Mouse (Mus musculus) testis, postnatal 10 days (tissue): Measurements from ENCODE around the gene Sp8.

Experiments
- DNase-seq: peaks from one replicate; pipeline ENCODE4 v3.0.0; 2021; ENCODE audit warnings: low spot score

Sp8 gene

DNA sequence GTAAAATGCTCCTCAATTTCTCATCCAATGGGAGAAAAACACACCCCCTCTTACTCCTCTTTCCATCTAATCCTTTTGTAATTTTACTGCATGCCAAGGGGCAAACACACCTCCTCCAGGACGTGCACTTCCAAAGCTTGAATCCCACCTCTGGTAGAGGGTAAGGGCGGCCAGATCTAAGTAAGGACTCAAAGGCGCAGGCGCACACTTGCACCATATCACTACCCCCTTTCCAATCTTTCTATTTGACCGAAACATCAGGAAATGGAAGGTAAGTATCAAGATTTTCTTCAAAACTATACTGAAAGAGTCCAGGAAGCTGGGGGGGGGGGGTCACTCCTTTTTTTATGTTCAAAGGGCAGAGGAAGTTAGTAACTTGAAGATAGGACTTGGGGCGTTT is at the start of gene Sp8:
TSS of gene Sp8 (plus strand) at position 109 of the 400 bp plus-strand sequence.
- DNase-seq: no peak

DNA sequence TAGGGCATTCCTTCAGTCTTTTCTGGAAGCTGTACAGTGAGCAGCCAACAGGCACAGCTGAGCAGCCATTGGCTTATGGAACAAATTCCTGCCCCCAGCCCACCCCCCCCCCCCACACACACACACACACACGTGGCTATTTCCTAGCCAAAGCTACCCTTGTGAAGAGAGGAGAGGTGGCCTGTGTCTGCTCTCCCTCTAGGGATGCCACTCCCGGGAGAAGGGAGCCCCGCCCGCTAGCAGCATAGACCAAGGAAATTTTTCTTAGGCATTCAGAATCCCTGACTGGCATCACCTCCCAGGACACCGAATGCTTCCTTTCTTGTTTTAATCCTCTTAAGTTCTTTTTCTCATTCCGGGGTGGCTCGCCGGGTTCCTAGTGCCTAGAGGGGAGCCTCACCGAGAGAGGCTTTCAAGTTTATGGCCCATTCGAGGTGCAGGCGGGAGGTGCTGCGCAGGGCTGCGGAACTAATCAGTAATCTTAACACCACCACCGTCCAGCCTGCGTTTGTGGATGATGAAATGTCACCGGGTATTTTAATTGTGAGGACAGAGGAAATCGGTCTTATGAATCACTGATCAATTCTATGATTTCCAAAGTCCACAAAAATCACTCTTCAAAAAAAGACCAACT is 34.7 kb upstream of the Sp8 start:
- DNase-seq: no peak

DNA sequence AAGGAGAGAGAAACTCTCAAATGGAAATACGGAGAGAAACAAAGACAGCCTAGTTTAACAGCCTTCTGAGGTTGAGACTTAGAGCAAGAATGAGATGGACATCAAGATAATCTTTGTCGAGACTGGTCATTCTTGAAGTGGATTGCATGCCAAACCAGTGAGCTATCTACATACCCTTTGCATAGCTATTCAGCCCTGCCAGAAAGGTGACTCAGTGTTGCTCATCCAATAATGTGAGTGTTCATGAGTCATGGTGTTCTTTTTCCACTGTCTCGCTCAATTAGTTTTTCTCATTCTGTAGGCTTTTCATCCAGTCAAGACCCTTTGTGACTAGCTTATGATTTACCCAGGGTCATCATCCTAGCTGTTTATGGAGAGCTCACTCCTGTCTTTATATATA is 31.6 kb upstream of the Sp8 start:
- DNase-seq: no peak

DNA sequence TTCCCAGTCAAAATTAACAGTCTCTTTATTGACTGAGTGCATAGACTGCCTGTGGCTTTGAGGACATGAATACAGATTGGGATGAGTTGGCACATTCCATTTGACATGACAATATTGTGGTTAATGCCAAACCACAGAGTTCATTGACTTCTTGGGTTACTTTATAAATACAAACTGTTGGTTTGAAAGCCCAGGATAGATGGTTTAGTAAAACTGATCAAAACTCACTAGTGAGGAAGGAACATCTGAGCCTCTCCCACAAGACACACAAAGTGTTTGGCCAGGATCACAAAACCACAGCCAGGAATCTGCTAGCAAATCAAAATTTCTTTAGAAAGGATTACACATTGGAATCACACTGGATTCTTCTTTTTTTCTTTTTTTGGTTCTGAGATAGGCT is 30.0 kb upstream of the Sp8 start:
- DNase-seq: no peak

DNA sequence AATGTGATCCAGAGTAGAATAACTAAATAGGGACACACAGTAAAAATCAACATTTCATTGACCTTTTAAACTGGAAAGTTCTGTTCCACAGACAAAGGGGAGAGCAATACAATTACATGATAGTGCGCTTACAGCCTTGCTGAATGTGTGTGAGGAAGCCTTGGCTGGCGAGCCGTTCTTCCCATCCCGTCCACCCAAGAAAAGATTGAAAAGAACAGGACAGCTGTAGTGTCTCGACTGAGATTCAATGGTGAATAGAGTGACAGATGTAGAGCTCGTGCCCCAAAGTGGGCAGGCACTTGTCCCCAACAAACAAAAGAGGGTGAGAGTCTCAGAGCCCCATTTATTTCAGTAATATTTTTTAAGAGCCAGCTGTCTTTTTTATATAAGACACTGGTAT is 16.2 kb upstream of the Sp8 start:
- no peak for DNase-seq

DNA sequence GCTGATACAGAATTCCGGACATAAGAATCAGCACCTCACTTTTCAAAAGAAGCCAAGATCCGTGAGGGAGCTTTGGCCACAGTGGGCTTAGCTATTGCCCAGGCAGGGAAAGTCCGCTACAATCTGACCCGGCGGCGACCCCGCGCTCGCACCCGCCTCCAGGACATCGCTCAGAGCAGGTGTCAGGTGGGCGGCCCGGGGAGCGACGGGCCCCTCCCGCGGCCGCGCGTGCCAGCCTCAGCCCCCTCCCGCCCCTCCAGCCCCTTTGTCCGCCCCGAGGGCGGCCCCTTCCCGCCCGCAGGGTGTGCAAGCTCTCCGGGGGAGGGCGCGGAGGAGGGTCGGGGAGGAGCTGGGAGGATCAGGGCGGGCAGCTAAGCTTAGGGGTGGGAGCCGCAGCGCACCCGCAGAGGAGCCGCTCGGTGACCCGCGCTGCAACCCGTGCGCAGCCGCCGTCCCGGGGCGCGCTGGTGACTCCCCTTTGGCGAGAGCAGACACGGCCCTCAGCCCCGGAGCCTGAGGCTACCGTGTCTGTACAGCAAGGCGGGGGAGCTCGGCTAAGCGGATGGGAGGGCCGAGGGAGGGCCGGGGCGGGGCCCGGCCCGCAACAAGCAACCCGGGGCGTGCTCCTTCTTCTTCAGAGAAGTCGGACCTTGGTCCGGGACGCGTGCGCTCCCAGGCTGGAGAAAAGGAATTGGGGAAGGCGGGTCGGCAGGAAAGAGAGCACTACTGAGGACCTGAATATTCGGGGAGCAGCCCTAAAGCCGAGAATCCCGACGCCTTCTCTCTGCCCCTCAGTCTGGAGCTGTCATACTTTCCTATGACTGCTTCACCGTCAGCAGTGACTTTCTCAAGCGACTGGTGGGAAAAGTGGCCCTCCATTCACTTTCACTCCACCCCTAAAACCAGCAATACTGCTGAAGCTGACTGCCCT is 9.5 kb upstream of the Sp8 start:
- peak; percentile 53 for DNase-seq

DNA sequence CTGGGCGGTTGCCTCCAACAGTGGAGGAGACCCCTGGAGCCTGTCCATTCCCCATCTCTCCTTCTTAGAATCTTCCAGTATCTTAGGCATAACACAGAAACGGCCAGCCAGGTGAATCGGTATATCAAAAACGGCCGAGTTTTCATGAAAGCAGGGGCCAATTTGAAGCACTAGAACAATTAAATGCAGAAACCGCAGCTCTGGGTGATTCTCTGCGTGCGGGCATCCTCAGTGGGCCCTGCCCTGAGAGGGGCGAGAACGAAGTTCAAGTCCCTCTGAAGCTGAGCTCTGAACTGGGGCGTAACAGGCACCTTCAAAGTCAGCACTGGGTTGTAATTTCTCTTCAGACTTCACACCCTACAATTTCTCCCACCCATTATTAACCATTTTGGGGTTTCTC is 8.8 kb upstream of the Sp8 start:
- no peak for DNase-seq

DNA sequence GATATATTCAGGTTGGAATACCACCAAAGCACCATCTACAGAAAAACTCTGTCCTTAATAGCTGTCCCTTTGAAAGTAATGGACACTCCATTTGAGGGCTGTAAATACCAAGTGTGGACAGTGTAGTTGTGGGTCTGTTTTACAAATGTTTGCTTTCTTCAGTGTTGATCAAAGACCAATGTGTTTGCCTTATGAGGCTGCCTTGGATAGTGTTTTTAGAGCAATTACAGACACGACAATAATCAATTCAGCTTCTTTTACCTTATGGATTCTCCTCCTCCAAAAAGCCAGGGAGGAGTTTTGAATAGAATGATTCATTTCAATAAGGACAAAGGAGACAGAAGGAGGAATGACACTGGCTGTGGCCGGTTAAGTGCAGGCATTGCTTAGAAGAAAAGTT is 7.9 kb upstream of the Sp8 start:
- DNase-seq: no peak

DNA sequence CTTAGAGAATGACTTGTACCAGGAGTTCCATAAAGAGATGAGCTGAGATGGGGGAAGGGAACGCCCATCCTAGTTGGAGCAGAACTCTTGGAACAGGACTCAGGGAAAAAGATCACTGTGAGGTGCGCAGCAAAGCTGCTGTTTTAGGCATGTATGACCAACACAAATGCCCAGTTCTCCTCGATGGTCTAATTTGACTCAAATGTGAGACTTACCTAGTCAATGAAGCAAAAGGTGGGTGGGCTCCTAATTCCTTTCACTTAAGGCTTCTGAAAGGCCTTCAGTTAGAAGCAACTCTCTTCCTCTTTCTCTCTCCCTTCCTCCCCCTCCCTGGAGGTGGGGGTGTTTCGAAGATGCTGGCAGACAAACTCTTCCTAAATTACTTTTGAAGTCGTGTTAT is 6.7 kb upstream of the Sp8 start:
- no peak for DNase-seq

DNA sequence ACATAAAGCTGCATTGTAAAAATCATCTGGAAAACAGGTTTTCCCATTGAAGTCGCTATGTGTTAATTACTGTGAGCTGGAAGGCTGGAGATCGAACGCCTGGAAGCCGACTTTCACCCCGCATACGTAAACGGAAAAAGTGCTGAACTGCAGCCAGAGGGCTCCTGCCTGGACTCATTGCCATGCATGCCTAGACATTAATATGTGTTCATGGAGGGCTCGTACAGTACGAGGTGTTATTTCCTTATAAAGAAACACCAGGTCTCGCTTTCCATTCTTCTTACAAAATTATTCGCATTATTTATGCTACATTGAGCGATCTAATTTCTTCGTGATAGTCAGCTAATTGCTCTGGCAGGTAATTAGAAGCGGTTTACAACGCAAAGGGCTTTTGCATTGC is 5.8 kb upstream of the Sp8 start:
- DNase-seq: no peak

DNA sequence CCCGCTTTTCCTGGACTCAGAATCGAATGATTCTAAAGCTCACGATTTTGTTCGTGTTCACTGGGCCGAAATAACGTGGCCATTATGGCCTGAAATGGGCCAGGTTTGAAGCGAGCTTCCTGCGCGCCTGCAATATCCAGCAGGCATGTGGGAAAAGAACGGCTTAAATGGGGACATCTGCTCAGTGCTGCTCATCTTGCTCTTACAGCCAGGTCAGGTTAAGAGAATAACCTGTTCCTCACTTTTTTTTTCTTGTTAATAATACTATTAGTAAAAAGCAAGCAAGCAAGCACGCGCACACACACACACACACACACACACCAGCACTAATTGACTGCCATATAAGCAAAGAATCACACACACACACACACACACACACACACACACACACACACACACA is 5.3 kb upstream of the Sp8 start:
- no peak for DNase-seq

DNA sequence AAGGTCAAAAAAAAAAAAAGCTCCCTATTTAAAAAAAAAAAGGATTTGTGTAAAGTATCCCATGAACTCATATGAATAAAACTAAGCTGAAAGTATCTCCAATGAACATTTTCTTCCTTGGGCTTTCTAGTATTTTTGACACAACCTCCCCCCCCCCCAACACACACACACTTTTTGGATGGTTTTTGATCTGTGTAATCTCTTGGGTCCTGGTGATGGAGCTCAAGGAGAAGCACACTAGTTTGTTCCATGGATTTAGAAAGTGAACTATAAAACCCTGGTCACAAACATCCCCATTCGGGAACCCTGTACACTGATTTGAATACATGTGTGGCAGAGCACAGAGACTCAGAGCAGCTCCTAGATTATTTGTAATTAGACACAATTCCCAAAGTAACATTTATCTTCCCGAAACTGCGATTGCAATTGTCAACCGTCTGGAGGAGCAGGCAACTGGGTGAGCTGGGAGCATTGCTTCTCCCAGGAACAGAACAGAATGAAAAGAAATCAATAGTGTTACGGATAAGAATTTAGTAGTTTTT is 4.7 kb upstream of the Sp8 start:
- no peak for DNase-seq

DNA sequence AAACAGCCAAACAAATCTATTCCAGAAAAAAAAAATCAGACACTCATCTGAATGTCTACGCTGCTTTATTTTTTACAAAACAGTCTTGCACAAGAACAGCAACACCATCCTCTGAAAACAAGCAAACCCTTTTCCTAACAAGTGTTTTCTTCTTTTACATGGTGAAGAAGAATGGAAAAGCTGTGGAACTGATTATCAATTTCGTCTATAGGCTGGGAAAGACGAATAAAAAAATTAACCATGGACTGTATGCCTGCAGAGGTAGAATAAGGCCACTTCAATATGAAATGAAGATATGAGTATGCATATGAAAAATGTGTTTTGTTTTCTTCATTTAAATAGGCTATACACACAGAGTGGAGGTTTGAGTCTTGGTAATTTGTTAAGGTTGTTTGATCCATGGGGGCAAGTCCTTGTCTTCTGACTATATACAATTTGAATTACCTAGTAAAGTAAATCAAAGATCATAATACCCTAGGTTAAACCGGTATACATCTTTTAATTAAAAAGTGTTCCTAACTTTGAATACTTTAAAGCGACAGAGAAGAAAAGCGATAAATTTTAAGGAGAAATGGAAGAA is 4.1 kb upstream of the Sp8 start:
- no peak for DNase-seq

DNA sequence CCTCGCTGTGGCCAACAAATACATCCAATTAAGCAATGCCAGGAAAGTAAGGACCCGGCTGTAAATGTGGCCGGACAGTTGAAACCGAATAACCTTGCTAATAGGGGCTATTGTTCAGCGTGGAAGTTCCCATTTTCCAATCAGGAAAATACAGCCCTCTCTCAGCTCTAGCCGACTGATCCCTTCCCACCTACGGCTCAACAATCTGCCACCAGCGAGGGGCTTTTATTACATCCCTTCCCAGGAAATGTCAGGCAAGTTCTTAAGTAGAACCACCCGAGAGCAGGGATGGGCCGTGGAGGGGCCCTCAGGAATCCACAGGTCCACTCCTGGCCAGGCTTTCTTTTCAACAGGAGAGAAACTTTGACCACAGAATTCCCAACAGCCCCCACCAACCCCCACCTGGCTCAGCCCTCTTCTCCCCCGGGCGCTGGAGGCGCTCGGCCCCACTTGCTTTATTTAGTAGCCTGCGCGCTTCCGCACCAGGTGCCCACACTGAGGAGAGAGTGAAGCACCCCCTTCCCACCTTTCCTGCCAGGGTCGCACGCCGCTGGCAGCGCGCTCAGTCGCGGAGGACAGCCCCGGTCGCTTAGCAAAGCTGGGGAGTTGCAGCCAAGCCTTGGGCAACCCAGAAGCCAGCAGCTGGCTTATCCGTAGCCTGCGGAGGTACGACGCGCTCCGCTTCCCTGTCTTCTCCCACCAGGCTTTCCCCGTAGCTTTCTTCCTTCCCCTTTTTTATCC is 3.3 kb upstream of the Sp8 start:
- no peak for DNase-seq

DNA sequence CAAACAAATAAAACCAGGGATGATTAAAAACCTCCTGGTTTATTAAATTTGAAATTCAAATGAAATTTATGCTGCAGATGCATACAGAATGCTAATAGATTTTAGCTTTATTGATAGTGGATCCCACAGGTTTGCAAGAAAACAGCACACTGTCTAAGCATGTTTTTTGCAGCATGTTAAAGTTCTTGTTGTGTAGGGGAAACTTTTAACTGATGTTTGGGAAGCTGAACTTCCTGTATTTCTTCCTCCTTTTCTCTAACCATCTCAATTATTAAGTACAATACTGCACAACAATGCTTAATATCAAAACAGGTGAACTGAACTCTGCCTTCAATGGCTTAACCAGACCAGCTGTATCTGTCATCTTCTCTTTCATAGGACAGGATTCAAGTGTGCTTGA is 2.0 kb upstream of the Sp8 start:
- DNase-seq: no peak

DNA sequence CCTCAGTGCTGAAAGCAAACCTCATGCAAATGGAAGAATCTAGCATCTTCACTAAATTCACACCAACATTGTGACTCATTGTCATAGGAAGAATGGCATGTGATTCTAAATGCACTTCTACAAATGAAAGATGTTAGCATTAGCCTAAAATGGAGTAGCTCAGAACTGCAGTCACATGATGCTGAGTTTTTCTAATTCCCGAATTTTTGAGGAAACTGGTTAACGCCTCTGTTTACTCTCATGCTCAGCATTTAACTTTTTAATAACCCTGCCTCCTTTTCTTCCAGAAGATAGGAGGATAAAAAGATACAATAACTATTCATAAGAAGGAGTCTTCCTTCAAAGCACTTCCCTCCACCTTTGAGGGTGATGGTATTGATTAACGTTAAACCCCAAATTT is 1.3 kb upstream of the Sp8 start:
- no peak for DNase-seq

DNA sequence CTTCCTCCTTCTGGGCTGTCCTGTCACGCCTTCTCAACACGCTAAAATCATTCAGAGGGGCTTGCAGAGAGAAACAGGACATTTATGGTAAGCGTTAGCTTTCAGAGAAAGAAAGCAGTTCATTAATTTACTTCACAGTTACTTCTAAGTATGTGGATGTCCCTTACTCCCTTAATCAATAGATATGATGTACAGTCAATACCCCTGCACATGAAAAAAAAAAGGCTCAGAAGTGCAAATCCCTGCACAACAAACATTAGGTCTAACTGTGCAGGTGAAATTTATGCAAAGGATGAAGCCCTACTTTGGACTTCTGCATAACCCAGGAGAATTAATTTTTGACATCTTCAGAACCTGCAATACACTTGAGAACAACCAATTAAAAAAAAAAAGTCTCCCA is 778 bp upstream of the Sp8 start:
- DNase-seq: no peak

DNA sequence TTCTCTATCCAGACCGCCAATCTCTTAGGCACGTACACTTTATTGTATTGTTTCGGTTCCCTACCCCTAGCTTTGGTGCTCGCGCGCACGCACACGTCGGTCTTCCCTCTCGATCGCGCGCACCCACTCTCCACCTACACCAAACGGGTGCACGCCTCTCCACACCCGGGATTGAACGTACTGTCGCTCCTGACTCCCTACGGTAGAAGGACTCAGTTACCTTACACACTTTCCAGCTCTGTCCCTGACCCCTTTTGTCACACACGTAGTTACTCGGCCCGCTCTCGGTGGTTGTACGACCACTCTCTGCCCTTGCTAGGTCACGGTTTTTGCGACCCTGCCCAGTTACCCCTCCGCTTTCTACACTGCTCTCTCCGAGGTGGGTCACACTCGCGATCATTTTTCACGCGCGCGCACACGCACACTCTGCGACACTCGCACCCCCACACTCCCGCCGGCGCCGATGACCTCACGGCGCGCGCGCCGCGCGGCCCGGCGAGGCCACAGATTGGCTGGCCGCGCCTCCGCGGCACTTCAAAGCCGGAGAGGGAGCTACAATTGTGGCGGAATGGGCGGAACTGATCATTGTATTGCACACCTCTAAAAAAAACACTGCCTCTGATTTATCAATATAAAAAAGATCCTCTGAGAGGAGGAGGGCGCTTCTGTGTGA is 656 bp downstream of the Sp8 start:
- peak; percentile 57 for DNase-seq

DNA sequence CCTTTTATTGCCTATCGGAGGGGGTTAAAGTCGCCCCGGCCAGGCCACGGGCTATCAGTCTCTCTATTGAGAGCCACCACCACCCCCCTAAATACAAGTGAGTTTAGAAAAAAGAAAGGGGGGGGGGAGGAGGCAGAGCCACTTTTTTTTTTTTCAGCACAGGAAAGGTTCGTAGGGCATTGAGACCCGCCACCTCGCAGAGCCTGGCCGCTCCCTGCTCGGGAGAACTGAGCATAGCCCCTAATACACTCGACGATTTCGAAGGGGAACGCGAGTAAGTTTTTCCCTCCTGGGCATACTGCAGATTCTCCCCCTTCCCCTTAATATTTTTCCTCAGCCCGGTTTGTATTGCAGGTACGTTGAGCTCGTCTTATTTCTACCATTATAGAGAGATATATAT is 1.3 kb downstream of the Sp8 start:
- no peak for DNase-seq

DNA sequence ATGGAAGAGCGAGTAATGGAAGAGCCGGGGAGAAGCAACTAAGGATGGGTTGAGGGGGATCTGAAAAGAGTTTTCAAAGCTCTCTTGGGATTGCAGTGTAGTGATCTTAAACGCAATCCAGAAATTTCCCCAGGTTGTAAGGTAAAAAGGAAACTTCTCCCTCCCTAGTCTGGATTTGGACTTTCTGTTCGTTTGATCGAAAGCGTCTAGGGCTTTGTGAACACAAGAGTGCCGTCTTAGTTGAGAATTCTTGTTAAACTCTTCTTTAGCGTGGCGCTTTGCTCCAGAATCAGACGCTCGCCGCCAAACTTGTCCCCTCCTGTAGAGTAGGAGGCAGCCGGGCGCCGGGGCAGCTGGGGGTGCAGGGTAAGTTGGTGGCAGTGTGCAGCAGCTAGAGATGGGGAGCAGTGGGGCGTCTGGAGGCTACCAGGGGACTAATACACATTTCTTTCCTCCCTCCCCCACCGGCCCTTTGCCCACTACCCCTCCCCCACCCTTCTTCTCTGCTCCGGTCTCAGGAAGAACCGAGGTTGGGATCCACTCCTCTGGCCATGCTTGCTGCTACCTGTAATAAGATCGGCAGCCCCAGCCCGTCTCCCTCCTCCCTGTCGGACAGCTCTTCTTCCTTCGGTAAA is 1.8 kb downstream of the Sp8 start:
- peak; percentile 42 for DNase-seq

DNA sequence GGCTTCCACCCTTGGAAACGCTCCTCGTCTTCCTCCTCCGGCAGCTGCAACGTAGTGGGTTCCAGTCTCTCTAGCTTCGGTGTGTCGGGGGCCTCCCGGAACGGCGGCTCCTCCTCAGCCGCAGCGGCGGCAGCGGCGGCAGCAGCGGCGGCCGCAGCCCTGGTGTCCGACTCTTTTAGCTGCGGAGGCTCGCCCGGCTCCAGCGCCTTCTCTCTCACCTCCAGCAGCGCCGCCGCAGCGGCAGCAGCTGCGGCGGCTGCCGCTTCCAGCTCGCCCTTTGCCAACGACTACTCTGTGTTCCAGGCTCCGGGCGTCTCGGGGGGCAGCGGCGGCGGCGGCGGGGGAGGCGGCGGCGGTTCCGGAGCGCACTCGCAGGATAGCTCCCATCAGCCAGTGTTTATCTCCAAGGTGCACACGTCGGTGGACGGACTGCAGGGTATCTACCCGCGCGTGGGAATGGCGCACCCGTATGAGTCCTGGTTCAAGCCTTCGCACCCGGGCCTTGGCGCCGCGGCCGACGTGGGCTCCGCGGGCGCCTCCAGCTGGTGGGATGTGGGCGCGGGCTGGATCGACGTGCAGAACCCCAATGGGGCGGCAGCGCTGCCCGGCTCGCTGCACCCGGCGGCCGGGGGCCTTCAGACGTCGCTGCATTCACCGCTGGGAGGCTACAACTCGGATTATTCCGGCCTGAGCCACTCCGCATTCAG is 2.5 kb downstream of the Sp8 start:
- DNase-seq: peak; percentile 45
